Mouse (Mus musculus) cerebellum, postnatal 4 days (tissue): ENCODE measurements at regions not wholly inside any gene's neighbourhood (a gene's known extent, or its start where the extent isn't known, plus 50 kb on each side); places are given as distances from the start of the nearest gene placed in this dataset.

Source experiments
- DNase-seq, 2 experiments: peaks; one replicate each; pipeline ENCODE4 v3.0.0; 2022; ENCODE audit warnings: low spot score in 2 of 2, mixed read lengths in 1 of 2

- no peak for DNase-seq
Measured at GRCm38 (mm10) chrX:11899914-11900313, 260.2 kb downstream of the Bcor start.

- no peak for DNase-seq
Measured at GRCm38 (mm10) chrX:11901791-11902190, 258.4 kb downstream of the Bcor start.

GRCm38 (mm10) chrX:11903116-11903700 lies 256.9 kb downstream of the Bcor start:
- DNase-seq, result no peak

- no peak for DNase-seq
Measured at GRCm38 (mm10) chrX:11905231-11905630, 254.9 kb downstream of the Bcor start.

- no peak for DNase-seq
Measured at GRCm38 (mm10) chrX:11907167-11907566, 253.0 kb downstream of the Bcor start.

GRCm38 (mm10) chrX:11915984-11916383 lies 244.2 kb downstream of the Bcor start:
- DNase-seq, result no peak

- DNase-seq, result no peak
Measured at GRCm38 (mm10) chrX:11920231-11920630, 239.9 kb downstream of the Bcor start.

- no peak for DNase-seq
Measured at GRCm38 (mm10) chrX:11924639-11925302, 235.4 kb downstream of the Bcor start.

- DNase-seq, result no peak
Measured at GRCm38 (mm10) chrX:11926868-11927535, 233.2 kb downstream of the Bcor start.

GRCm38 (mm10) chrX:11929448-11929847 lies 230.7 kb downstream of the Bcor start:
- DNase-seq, result no peak

- DNase-seq, result no peak
Measured at GRCm38 (mm10) chrX:11931432-11931831, 228.7 kb downstream of the Bcor start.

- peak in 1 of 2 experiments; percentile 43 for DNase-seq
Measured at GRCm38 (mm10) chrX:11935337-11935736, 224.8 kb downstream of the Bcor start.

- no peak for DNase-seq
Measured at GRCm38 (mm10) chrX:11940246-11940645, 219.9 kb downstream of the Bcor start.

GRCm38 (mm10) chrX:11943367-11943766 lies 216.8 kb downstream of the Bcor start:
- no peak for DNase-seq

- DNase-seq, result no peak
Measured at GRCm38 (mm10) chrX:11944574-11944973, 215.6 kb downstream of the Bcor start.

- DNase-seq, result no peak
Measured at GRCm38 (mm10) chrX:11945280-11945679, 214.9 kb downstream of the Bcor start.

- DNase-seq, result no peak
Measured at GRCm38 (mm10) chrX:11952193-11952592, 208.0 kb downstream of the Bcor start.

GRCm38 (mm10) chrX:11956194-11956593 lies 204.0 kb downstream of the Bcor start:
- no peak for DNase-seq

GRCm38 (mm10) chrX:11957011-11957410 lies 203.1 kb downstream of the Bcor start:
- no peak for DNase-seq

- no peak for DNase-seq
Measured at GRCm38 (mm10) chrX:11959871-11960552, 200.1 kb downstream of the Bcor start.

- no peak for DNase-seq
Measured at GRCm38 (mm10) chrX:11961350-11961749, 198.8 kb downstream of the Bcor start.

- DNase-seq, result no peak
Measured at GRCm38 (mm10) chrX:11964428-11964827, 195.7 kb downstream of the Bcor start.

- no peak for DNase-seq
Measured at GRCm38 (mm10) chrX:11978679-11979078, 181.5 kb downstream of the Bcor start.
